Mouse (Mus musculus): ENCODE measurements around the gene Adat2. TPM values are rescaled to one million over a fixed set of nuclear protein-coding genes. Genes with fewer than 3 reads are reported as not detected.

Adat2 gene
- polyA plus RNA-seq, 1 experiment from 2014 or later: 3.8 TPM

DNA sequence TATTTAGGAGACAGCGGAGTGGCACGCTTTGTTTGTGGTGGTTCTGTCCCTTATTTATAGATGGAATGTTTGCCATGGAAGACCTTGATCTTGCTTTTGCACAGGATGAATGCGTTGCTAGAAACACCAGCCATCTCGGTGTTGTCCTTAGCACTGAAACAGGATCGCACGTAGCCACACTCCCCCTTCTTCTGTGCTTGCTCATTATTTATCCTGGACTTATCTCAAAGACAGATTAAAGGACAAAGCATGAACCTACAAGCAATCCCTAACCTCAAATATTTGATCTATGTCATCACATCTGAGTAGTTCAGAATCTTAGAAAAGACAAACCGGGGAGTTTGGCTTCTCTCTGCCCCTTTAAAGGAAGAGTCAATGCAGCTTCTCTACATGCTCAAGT lies 24.4 kb downstream of the Adat2 start:
- H3K27ac ChIP-seq (ENCODE audit: low read length): no peak overlapping the region
- no peak overlapping the region for H3K9ac ChIP-seq (ENCODE audit: low read length)
- H3K4me2 ChIP-seq (ENCODE audit: low read depth, low read length): no peak overlapping the region
- 0 out of 2 replicates have a peak, but pooled peaks cover 5% of the 10 kb centered on the region for H3K4me1 ChIP-seq (ENCODE audit: control insufficient read depth, insufficient read depth, low read length)
- no peaks in the 10 kb centered on the region for H3K9me3 ChIP-seq (replicated peaks; ENCODE audit: control insufficient read depth, low read length)
- no peak overlapping the region for H3K4me3 ChIP-seq (replicated peaks; ENCODE audit: low read length)
- no peak for ATAC-seq (ENCODE audit: insufficient read depth, low FRiP score)
- H3K36me3 ChIP-seq (ENCODE audit: control insufficient read depth, insufficient read depth, low read length): no peaks in the 10 kb centered on the region
- WGBS: 58% methylated on average over 7 of the region's 7 CpGs
- H3K27me3 ChIP-seq (ENCODE audit: control insufficient read depth, insufficient read depth, low read length): no peaks in the 10 kb centered on the region

DNA sequence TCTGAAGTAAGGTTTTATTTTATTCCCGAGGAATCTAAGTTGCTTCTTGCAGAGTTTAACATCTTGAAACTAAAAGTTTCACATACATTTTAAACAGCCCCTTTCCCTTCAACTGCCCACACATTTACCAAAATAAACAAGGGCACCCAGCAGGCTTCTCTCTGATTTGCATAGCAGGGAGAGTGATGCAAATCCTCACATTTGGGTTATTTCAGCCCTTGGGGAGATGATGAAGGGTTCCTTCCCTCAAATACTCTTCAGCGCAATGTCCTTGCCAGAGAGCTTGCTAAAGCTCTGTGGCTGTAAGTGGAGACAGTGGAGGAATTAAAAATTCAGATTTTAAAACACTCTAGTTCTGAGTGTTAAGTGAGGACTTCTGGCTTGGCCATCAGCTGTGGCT lies 35.2 kb downstream of the Adat2 start:
- H3K9me3 ChIP-seq (replicated peaks; ENCODE audit: control insufficient read depth, low read length): no peaks in the 10 kb centered on the region
- no peaks in the 10 kb centered on the region for H3K4me1 ChIP-seq (ENCODE audit: control insufficient read depth, insufficient read depth, low read length)
- H3K36me3 ChIP-seq (ENCODE audit: control insufficient read depth, insufficient read depth, low read length): no peaks in the 10 kb centered on the region
- no peak for ATAC-seq (ENCODE audit: insufficient read depth, low FRiP score)
- H3K27ac ChIP-seq (ENCODE audit: low read length): no peak overlapping the region
- 69% methylated on average over 2 of the region's 2 CpGs for WGBS
- no peak overlapping the region for H3K9ac ChIP-seq (ENCODE audit: low read length)
- H3K27me3 ChIP-seq (ENCODE audit: control insufficient read depth, insufficient read depth, low read length): no peaks in the 10 kb centered on the region
- no peak overlapping the region for H3K4me3 ChIP-seq (replicated peaks; ENCODE audit: low read length)
- H3K4me2 ChIP-seq (ENCODE audit: low read depth, low read length): no peak overlapping the region

DNA sequence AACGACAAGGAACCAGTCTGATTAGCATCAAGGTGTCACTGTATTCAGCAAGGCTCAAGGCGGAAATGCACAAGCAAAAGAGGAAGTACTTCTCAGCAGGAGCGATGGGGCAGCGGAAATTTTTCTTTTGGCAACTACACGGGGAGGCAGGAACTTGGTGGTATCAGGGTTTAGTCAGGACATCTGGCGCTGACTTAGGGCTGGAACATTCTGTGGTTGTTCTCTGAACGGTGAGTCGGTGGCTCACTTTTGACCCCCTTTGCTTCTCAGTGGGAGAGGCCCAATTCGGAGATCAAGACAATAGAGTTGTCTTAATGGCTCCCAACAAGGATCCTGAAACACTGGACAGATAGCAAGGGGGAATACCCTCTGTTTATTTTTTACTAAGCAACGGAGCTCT lies 39.5 kb downstream of the Adat2 start:
- H3K9ac ChIP-seq (ENCODE audit: low read length): no peak overlapping the region
- no peaks in the 10 kb centered on the region for H3K9me3 ChIP-seq (replicated peaks; ENCODE audit: control insufficient read depth, low read length)
- no peaks in the 10 kb centered on the region for H3K36me3 ChIP-seq (ENCODE audit: control insufficient read depth, insufficient read depth, low read length)
- H3K27ac ChIP-seq (ENCODE audit: low read length): no peak overlapping the region
- ATAC-seq (ENCODE audit: insufficient read depth, low FRiP score): no peak
- no peak overlapping the region for H3K4me3 ChIP-seq (replicated peaks; ENCODE audit: low read length)
- 92% methylated on average over 10 of the region's 10 CpGs for WGBS
- no peak overlapping the region for H3K4me2 ChIP-seq (ENCODE audit: low read depth, low read length)
- no peaks in the 10 kb centered on the region for H3K4me1 ChIP-seq (ENCODE audit: control insufficient read depth, insufficient read depth, low read length)
- H3K27me3 ChIP-seq (ENCODE audit: control insufficient read depth, insufficient read depth, low read length): no peaks in the 10 kb centered on the region

DNA sequence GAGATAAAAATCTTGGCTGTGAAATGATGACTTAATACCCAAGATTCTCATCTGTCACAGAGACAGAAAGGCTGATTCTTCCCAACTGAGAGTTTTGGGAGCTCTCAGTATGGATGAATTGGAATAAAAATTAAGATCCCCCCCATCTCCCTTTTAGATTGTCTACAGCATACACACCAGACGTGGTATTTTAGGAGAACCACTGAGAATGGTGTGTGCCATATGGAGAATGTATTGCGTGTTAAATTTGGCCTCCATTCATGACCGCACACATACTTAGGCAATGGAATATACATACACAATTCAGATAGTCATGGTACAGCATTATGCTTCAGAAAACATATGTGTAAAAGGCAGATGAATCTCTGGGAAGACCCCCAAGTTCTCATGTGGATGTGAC lies 40.8 kb downstream of the Adat2 start:
- no peaks in the 10 kb centered on the region for H3K4me1 ChIP-seq (ENCODE audit: control insufficient read depth, insufficient read depth, low read length)
- no peak overlapping the region for H3K4me3 ChIP-seq (replicated peaks; ENCODE audit: low read length)
- WGBS: 87% methylated on average over 3 of the region's 3 CpGs
- no peak overlapping the region for H3K27ac ChIP-seq (ENCODE audit: low read length)
- no peak overlapping the region for H3K4me2 ChIP-seq (ENCODE audit: low read depth, low read length)
- no peaks in the 10 kb centered on the region for H3K9me3 ChIP-seq (replicated peaks; ENCODE audit: control insufficient read depth, low read length)
- no peak overlapping the region for H3K9ac ChIP-seq (ENCODE audit: low read length)
- H3K27me3 ChIP-seq (ENCODE audit: control insufficient read depth, insufficient read depth, low read length): no peaks in the 10 kb centered on the region
- no peak for ATAC-seq (ENCODE audit: insufficient read depth, low FRiP score)
- no peaks in the 10 kb centered on the region for H3K36me3 ChIP-seq (ENCODE audit: control insufficient read depth, insufficient read depth, low read length)

DNA sequence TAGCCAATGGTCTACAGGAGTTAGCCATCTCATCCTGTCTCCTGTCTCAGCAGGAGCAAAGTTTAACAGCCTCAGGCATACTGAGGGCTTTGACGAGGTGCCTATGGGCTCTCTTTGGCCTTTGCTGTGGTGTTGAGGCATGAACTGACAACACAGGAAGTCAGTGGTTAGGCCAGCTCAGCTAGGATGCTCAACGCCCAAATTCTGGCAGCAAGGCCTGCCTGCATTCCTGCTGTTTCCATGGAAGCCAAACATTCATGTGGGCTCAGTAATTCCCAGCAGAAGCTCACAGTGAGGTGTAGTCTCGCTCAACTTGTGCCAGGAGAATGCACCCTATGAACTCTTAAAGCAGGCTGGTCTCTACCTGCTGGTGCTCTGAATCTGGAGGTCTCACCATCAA lies 43.4 kb downstream of the Adat2 start:
- H3K4me2 ChIP-seq (ENCODE audit: low read depth, low read length): no peak overlapping the region
- H3K27ac ChIP-seq (ENCODE audit: low read length): no peak overlapping the region
- no peaks in the 10 kb centered on the region for H3K27me3 ChIP-seq (ENCODE audit: control insufficient read depth, insufficient read depth, low read length)
- no peak overlapping the region for H3K4me3 ChIP-seq (replicated peaks; ENCODE audit: low read length)
- H3K4me1 ChIP-seq (ENCODE audit: control insufficient read depth, insufficient read depth, low read length): no peaks in the 10 kb centered on the region
- H3K36me3 ChIP-seq (ENCODE audit: control insufficient read depth, insufficient read depth, low read length): no peaks in the 10 kb centered on the region
- ATAC-seq (ENCODE audit: insufficient read depth, low FRiP score): no peak
- WGBS: 54% methylated on average over 3 of the region's 3 CpGs
- no peaks in the 10 kb centered on the region for H3K9me3 ChIP-seq (replicated peaks; ENCODE audit: control insufficient read depth, low read length)
- no peak overlapping the region for H3K9ac ChIP-seq (ENCODE audit: low read length)

DNA sequence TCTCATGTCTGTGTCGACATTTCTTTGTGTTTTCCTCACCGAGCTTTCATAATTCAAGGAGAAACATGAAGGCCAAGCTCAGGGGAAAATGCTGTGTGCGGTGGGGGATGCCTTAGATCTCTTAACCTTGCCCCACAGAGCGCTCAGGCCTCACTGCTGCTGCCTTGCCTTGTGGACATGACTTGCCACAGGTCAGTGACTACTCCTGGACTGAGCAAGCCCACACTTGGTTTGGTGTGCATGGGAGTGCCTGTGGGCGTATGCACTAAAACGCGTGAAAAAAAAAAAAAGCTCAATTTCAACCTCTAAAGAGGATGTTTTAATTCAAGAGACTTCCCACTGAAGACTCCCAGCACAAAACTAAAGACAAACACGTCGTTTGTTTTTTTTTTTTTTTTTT lies 44.2 kb downstream of the Adat2 start:
- Histone ChIP-seq H3K4me3 (replicated peaks; ENCODE audit: low read length) (no peak overlapping the region), H3K27ac (ENCODE audit: low read length) (no peak overlapping the region), H3K9ac (ENCODE audit: low read length) (no peak overlapping the region), H3K4me2 (ENCODE audit: low read depth, low read length) (no peak overlapping the region), H3K4me1 (ENCODE audit: control insufficient read depth, insufficient read depth, low read length) (no peaks in the 10 kb centered on the region), H3K27me3 (ENCODE audit: control insufficient read depth, insufficient read depth, low read length) (no peaks in the 10 kb centered on the region), H3K36me3 (ENCODE audit: control insufficient read depth, insufficient read depth, low read length) (no peaks in the 10 kb centered on the region), H3K9me3 (replicated peaks; ENCODE audit: control insufficient read depth, low read length) (no peaks in the 10 kb centered on the region)
- 81% methylated on average over 9 of the region's 9 CpGs for WGBS
- no peak for ATAC-seq (ENCODE audit: insufficient read depth, low FRiP score)

DNA sequence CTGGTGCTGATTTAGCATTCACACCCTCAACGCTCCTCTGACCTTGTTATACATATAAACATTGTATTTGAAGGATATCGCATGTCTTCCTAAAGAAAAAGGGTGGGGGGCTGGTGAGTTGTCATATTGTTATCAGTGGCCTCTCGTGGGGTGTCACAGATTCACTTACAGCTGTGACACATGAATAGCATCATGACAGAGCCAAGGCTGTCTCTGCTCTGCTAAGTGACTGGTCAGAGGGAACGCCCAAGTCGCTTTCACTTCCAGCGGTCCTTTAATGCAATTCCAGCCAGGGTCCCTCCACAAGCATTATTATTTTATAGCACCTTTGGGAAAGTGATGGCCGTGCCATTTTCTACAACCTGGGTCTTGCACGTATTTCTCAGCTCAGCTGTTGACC lies 44.8 kb downstream of the Adat2 start:
- Histone ChIP-seq H3K27ac (ENCODE audit: low read length) (no peak overlapping the region), H3K4me1 (ENCODE audit: control insufficient read depth, insufficient read depth, low read length) (no peaks in the 10 kb centered on the region), H3K4me2 (ENCODE audit: low read depth, low read length) (no peak overlapping the region), H3K4me3 (replicated peaks; ENCODE audit: low read length) (no peak overlapping the region), H3K27me3 (ENCODE audit: control insufficient read depth, insufficient read depth, low read length) (no peaks in the 10 kb centered on the region), H3K9me3 (replicated peaks; ENCODE audit: control insufficient read depth, low read length) (no peaks in the 10 kb centered on the region), H3K36me3 (ENCODE audit: control insufficient read depth, insufficient read depth, low read length) (no peaks in the 10 kb centered on the region), H3K9ac (ENCODE audit: low read length) (no peak overlapping the region)
- 75% methylated on average over 8 of the region's 8 CpGs for WGBS
- no peak for ATAC-seq (ENCODE audit: insufficient read depth, low FRiP score)

DNA sequence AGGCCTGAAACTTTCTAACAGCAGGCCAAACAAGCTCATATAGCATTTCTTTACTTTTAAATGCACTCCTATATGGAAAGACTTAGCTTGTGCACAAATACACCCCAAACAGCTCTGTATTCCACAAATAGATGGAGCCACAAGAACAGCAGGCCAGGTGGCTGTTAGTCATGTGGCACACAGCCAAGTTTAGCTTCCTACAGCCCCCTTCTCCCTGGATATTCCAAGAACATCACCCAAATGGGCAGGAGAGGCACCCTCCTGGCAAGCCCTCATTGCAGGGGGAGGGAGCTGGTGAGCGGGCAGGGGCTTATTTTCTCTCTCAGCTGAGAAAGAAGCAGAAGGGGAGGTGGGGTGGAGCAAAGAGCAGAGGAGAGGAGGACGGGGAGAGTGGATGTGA lies 48.2 kb downstream of the Adat2 start:
- H3K4me2 ChIP-seq (ENCODE audit: low read depth, low read length): no peak overlapping the region
- no peaks in the 10 kb centered on the region for H3K4me1 ChIP-seq (ENCODE audit: control insufficient read depth, insufficient read depth, low read length)
- no peaks in the 10 kb centered on the region for H3K36me3 ChIP-seq (ENCODE audit: control insufficient read depth, insufficient read depth, low read length)
- 74% methylated on average over 2 of the region's 2 CpGs for WGBS
- H3K9ac ChIP-seq (ENCODE audit: low read length): no peak overlapping the region
- no peaks in the 10 kb centered on the region for H3K27me3 ChIP-seq (ENCODE audit: control insufficient read depth, insufficient read depth, low read length)
- H3K4me3 ChIP-seq (replicated peaks; ENCODE audit: low read length): no peak overlapping the region
- no peaks in the 10 kb centered on the region for H3K9me3 ChIP-seq (replicated peaks; ENCODE audit: control insufficient read depth, low read length)
- no peak overlapping the region for H3K27ac ChIP-seq (ENCODE audit: low read length)
- no peak for ATAC-seq (ENCODE audit: insufficient read depth, low FRiP score)
